Mouse (Mus musculus) testis, postnatal 14 days (tissue): ENCODE measurements around the gene Chd2.
"Not testable (repeated sequence)": the region's sequence is repeated elsewhere in the genome, so short reads cannot be mapped to it uniquely, and the experiment has no call there.

Source experiments
- DNase-seq: peaks from one replicate; pipeline ENCODE4 v3.0.0; 2021; ENCODE audit warnings: low spot score

Gene Chd2

GRCm38 (mm10) chr7:73541412-73542130, at the start of gene Chd2:
Gene Chd2 (minus strand): TSS chr7:73541830.
- no peak for DNase-seq

- no peak for DNase-seq
Observed at GRCm38 (mm10) chr7:73590757-73591156, 49.1 kb upstream of the Chd2 start.

GRCm38 (mm10) chr7:73589208-73589771, 47.7 kb upstream of the Chd2 start:
- DNase-seq, result no peak

- DNase-seq, result no peak
Observed at GRCm38 (mm10) chr7:73588351-73588906, 46.8 kb upstream of the Chd2 start.

- no peak for DNase-seq
Observed at GRCm38 (mm10) chr7:73586717-73587116, 45.1 kb upstream of the Chd2 start.

GRCm38 (mm10) chr7:73586206-73586605, 44.6 kb upstream of the Chd2 start:
- no peak for DNase-seq

GRCm38 (mm10) chr7:73585114-73586032, 43.7 kb upstream of the Chd2 start:
- DNase-seq, result no peak

- no peak for DNase-seq
Observed at GRCm38 (mm10) chr7:73584009-73584995, 42.7 kb upstream of the Chd2 start.

GRCm38 (mm10) chr7:73583400-73583799, 41.8 kb upstream of the Chd2 start:
- no peak for DNase-seq

GRCm38 (mm10) chr7:73581836-73582375, 40.3 kb upstream of the Chd2 start:
- DNase-seq, result no peak

- DNase-seq, result no peak
Observed at GRCm38 (mm10) chr7:73579072-73579731, 37.6 kb upstream of the Chd2 start.

GRCm38 (mm10) chr7:73577888-73578421, 36.3 kb upstream of the Chd2 start:
- no peak for DNase-seq

- DNase-seq, result no peak
Observed at GRCm38 (mm10) chr7:73576101-73576936, 34.7 kb upstream of the Chd2 start.

GRCm38 (mm10) chr7:73575257-73575656, 33.6 kb upstream of the Chd2 start:
- DNase-seq, result no peak

- DNase-seq, result not testable (repeated sequence)
Observed at GRCm38 (mm10) chr7:73574673-73575072, 33.0 kb upstream of the Chd2 start.

- DNase-seq, result no peak
Observed at GRCm38 (mm10) chr7:73572571-73572970, 30.9 kb upstream of the Chd2 start.

- DNase-seq, result no peak
Observed at GRCm38 (mm10) chr7:73568801-73569403, 27.3 kb upstream of the Chd2 start.

GRCm38 (mm10) chr7:73567754-73568161, 26.1 kb upstream of the Chd2 start:
- DNase-seq, result no peak

GRCm38 (mm10) chr7:73564131-73564530, 22.5 kb upstream of the Chd2 start:
- no peak for DNase-seq
